Mouse (Mus musculus) T-helper 2 cell (primary cell): ENCODE data around the gene Slc10a6.

Source experiments
- in situ Hi-C: fragments of 300-600 bp; cut with MboI, MseI; formaldehyde crosslinking; loops from one replicate; pipeline ENCODE4 v1.15.1; 2025; ENCODE audit warnings: high pct_unique_total_duplicates

Slc10a6 gene

DNA sequence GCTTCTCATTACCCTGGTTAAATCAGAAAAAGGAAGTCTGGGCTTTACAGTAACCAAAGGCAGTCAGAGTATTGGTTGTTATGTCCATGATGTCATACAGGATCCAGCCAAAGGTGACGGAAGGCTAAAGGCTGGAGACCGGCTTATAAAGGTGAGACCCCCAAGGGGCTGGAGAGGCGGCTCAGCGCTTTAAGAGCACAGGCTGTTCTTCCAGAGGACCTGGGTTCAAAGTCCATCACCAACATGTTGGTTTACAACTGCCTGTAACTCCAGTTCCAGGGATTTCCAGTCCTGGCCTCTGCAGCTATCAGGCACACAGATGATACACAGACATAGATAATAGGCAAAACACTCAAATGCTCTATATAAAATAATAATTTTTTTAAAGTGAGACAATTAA, 61.2 kb downstream of the Slc10a6 start:
- in situ Hi-C loops, result no loop called here

DNA sequence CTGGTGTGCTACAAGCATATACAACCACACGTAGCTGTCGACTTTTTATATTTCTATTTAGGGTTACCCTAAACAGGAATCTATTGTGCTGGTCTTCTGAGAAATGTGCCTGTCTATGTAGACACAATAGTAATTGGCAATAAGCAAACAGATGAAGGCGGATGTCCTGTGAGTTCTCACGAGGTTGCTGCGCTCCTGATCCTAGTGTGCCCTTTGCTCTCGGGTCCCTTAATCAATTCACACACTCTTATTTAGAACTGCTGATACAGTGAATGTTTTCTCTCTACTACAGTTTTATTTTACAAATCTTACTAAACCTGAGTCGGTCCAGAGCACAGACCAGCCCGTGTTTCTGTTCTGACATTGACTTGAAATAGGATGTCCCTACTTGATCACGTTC, 68.7 kb downstream of the Slc10a6 start:
- in situ Hi-C loops, result no loop called here
